Mouse (Mus musculus) heart, embryonic 12.5 days (tissue): ENCODE measurements around the gene Mat2a. TPM values are rescaled to one million over a fixed set of nuclear protein-coding genes. Genes with fewer than 3 reads are reported as not detected.
A peak's percentile ranks its signal among the peaks of the same experiment; 100 is the strongest.

Experiments used
- ATAC-seq: fragments of 200-750 bp; cut with Nextera tagmentation; 2 replicates; pipeline ENCODE4 v1.8.0; 2017; ENCODE audit warnings: moderate TSS enrichment, moderate library complexity; ENCODE audit not compliant: insufficient number of reproducible peaks, low FRiP score
- H3K27ac ChIP-seq: fragments of 300-500 bp; sonication (generic); 2 replicates; pipeline ENCODE4 v1.5.1; 2016; ENCODE audit warnings: mild to moderate bottlenecking, moderate library complexity; ENCODE audit not compliant: poor library complexity, severe bottlenecking
- H3K27me3 ChIP-seq: fragments of 300-500 bp; sonication (generic); replicated peaks from 2 replicates; pipeline ENCODE4 v1.6.1; 2016; ENCODE audit warnings: mild to moderate bottlenecking, moderate library complexity
- H3K36me3 ChIP-seq: fragments of 300-500 bp; sonication (generic); 2 replicates; pipeline ENCODE4 v1.6.1; 2016; ENCODE audit warnings: mild to moderate bottlenecking, moderate library complexity
- H3K4me1 ChIP-seq: fragments of 300-500 bp; sonication (generic); replicated peaks from 2 replicates; pipeline ENCODE4 v1.6.1; 2016; ENCODE audit warnings: mild to moderate bottlenecking
- H3K4me2 ChIP-seq: fragments of 300-500 bp; sonication (generic); 2 replicates; pipeline ENCODE4 v1.6.1; 2016; ENCODE audit warnings: mild to moderate bottlenecking, moderate library complexity
- H3K4me3 ChIP-seq: fragments of 300-500 bp; sonication (generic); 2 replicates; pipeline ENCODE4 v1.5.1; 2016; ENCODE audit warnings: mild to moderate bottlenecking
- H3K9ac ChIP-seq: fragments of 300-500 bp; sonication (generic); 2 replicates; pipeline ENCODE4 v1.6.1; 2016; ENCODE audit warnings: mild to moderate bottlenecking, moderate library complexity
- H3K9me3 ChIP-seq: fragments of 300-500 bp; sonication (generic); replicated peaks from 2 replicates; pipeline ENCODE4 v1.6.1; 2016; ENCODE audit warnings: mild to moderate bottlenecking, moderate library complexity
- whole genome bisulfite sequencing: fragments of 180-500 bp; shearing (Covaris S2); methylation state at CpG from one replicate; pipeline ENCODE4 v1.1.7; 2016; 5-methylcytosine and 5-hydroxymethylcytosine counted together
- polyA plus RNA-seq: library from polyadenylated mRNA; unstranded; fragments of >200 nt; fragmentation: Nextera tagmentation; extraction: Ambion mirVana; gene quantifications from 2 replicates; pipeline ENCODE4 v1.2.1, GENCODE M21; 2016

The Mat2a gene
- polyA plus RNA-seq, 1 experiment from 2014 or later, result 317 TPM

- H3K4me1 ChIP-seq, result peaks cover 11% of the 10 kb centered on the region
- H3K4me3 ChIP-seq, result no peak overlapping the region
- no peak overlapping the region for H3K4me2 ChIP-seq
- H3K9ac ChIP-seq, result no peak overlapping the region
- H3K27me3 ChIP-seq, result no peaks in the 10 kb centered on the region
- no peaks in the 10 kb centered on the region for H3K36me3 ChIP-seq
- 77% methylated on average over 7 of the region's 7 CpGs for WGBS
- no peak for ATAC-seq
- no peaks in the 10 kb centered on the region for H3K9me3 ChIP-seq
- no peak overlapping the region for H3K27ac ChIP-seq
Measured at GRCm38 (mm10) chr6:72410518-72410917, 28.8 kb downstream of the Mat2a start.

DNA sequence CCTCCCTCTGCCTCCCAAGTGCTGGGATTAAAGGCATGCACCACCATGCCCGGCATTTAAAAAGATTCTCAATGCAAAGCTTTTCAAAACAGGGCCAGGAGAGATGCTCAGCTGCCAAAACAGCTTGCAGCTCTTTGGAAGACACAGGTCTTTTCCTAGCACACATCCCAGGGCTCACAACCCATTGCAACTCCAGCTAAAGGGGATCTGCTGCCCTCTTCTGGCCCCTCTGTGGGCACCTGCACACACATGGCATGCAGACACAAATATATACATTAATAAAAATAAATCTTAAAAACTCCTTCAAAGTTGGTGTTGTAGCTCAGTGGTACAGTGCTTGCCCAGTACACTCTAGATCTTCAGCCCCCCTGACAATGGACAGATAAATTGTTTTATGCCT, 29.4 kb downstream of the Mat2a start:
- Histone ChIP-seq H3K27me3 (no peaks in the 10 kb centered on the region), H3K4me2 (no peak overlapping the region), H3K9ac (no peak overlapping the region), H3K36me3 (no peaks in the 10 kb centered on the region), H3K9me3 (no peaks in the 10 kb centered on the region), H3K4me3 (no peak overlapping the region), H3K27ac (no peak overlapping the region), H3K4me1 (peaks cover 7% of the 10 kb centered on the region)
- no peak for ATAC-seq
- WGBS, result 15% methylated on average over 1 of the region's 1 CpGs

- H3K9me3 ChIP-seq, result no peaks in the 10 kb centered on the region
- H3K27ac ChIP-seq, result no peak overlapping the region
- no peak overlapping the region for H3K4me2 ChIP-seq
- 15% methylated on average over 3 of the region's 3 CpGs for WGBS
- no peak for ATAC-seq
- H3K4me3 ChIP-seq, result no peak overlapping the region
- H3K27me3 ChIP-seq, result no peaks in the 10 kb centered on the region
- H3K9ac ChIP-seq, result no peak overlapping the region
- H3K4me1 ChIP-seq, result peaks cover 4% of the 10 kb centered on the region; the same call in 1 of the 2 replicates
- no peaks in the 10 kb centered on the region for H3K36me3 ChIP-seq
Measured at GRCm38 (mm10) chr6:72409567-72409966, 29.8 kb downstream of the Mat2a start.

- Histone ChIP-seq H3K27ac (no peak overlapping the region), H3K9me3 (no peaks in the 10 kb centered on the region), H3K27me3 (no peaks in the 10 kb centered on the region), H3K4me3 (no peak overlapping the region), H3K4me1 (no peaks in the 10 kb centered on the region), H3K36me3 (no peaks in the 10 kb centered on the region), H3K9ac (no peak overlapping the region), H3K4me2 (no peak overlapping the region)
- WGBS, result 2% methylated on average over 5 of the region's 5 CpGs
- ATAC-seq, result peak; percentile 82
Measured at GRCm38 (mm10) chr6:72407119-72407518, 32.2 kb downstream of the Mat2a start.

DNA sequence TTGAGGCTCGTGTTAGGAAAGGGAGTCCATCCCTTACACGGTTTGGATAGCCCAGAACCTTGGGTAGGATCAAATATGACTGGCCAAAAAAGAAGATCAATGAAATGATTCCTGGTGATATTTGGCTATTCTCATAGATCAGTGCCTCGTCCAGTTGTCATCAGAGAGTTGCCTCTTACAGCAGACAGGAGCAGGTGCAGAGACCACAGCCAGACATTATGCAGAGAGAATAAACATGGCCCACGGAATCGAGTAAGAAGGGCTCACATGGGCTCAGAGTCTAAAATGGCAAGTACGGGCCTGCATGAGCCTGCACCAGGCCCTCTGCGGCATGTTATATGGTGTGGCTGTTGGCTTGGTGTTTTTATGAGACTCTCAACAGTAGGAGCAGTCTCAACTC, 34.0 kb downstream of the Mat2a start:
- H3K27me3 ChIP-seq, result no peaks in the 10 kb centered on the region
- no peaks in the 10 kb centered on the region for H3K36me3 ChIP-seq
- no peak overlapping the region for H3K9ac ChIP-seq
- H3K4me2 ChIP-seq, result no peak overlapping the region
- no peaks in the 10 kb centered on the region for H3K4me1 ChIP-seq
- WGBS, result 74% methylated on average over 7 of the region's 7 CpGs
- no peaks in the 10 kb centered on the region for H3K9me3 ChIP-seq
- H3K27ac ChIP-seq, result no peak overlapping the region
- H3K4me3 ChIP-seq, result no peak overlapping the region
- ATAC-seq, result no peak

DNA sequence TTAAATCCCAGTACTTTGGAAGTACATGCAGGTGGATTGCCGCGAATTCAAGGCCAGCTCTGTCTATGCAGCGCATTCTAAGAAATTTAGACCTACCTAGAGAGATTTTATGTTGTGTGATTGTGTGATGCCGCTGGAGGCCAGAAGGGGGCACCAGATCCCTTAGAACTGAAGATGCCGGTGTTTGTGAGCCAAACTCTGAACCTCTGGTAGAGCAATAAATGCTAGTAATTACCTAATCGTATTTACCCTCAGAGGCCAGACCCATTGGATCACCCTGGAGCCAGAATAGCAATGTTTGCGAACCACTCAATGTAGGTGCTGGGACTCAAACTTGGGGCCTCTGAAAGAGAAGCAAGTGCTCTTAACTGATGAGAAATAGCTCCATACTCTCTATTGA, 37.5 kb downstream of the Mat2a start:
- no peaks in the 10 kb centered on the region for H3K36me3 ChIP-seq
- no peak overlapping the region for H3K4me2 ChIP-seq
- ATAC-seq, result no peak
- H3K9ac ChIP-seq, result no peak overlapping the region
- WGBS, result 25% methylated on average over 7 of the region's 7 CpGs
- H3K9me3 ChIP-seq, result no peaks in the 10 kb centered on the region
- H3K27me3 ChIP-seq, result no peaks in the 10 kb centered on the region
- H3K4me3 ChIP-seq, result no peak overlapping the region
- H3K4me1 ChIP-seq, result no peaks in the 10 kb centered on the region
- no peak overlapping the region for H3K27ac ChIP-seq

GRCm38 (mm10) chr6:72399967-72400366, 39.4 kb downstream of the Mat2a start:
- H3K4me2 ChIP-seq, result no peak overlapping the region
- ATAC-seq, result no peak
- WGBS, result 55% methylated on average over 2 of the region's 2 CpGs

DNA sequence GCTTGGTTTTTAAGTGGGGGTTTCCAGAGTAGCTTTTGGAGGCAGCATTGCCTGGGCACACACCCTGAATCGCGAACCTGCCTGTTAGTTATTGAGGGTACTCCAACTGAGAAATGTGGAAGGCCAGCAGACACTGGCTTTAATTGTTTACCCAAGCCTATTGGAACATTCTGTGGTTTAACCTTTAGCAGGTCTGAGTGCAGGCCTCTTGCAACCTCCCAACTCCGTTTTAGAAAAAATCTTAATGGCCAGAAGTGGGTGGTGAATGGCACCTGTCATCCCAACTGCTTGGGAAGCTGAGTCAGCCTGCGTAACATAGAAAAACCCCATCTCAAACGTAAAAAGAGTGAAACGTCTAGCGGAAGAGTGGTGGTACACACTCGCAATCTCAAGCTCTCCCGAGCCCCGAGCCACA, 42.5 kb downstream of the Mat2a start:
- no peak overlapping the region for H3K4me2 ChIP-seq
- no peaks in the 10 kb centered on the region for H3K27me3 ChIP-seq
- H3K4me1 ChIP-seq, result no peaks in the 10 kb centered on the region
- ATAC-seq, result no peak
- no peak overlapping the region for H3K4me3 ChIP-seq
- H3K9me3 ChIP-seq, result no peaks in the 10 kb centered on the region
- 74% methylated on average over 10 of the region's 10 CpGs for WGBS
- no peaks in the 10 kb centered on the region for H3K36me3 ChIP-seq
- no peak overlapping the region for H3K9ac ChIP-seq
- H3K27ac ChIP-seq, result no peak overlapping the region

More at GRCm38 (mm10) chr6:72399967-72400366, 39.4 kb downstream of the Mat2a start:
- H3K4me3 ChIP-seq, result no peak overlapping the region
- no peak overlapping the region for H3K9ac ChIP-seq
- H3K4me1 ChIP-seq, result no peaks in the 10 kb centered on the region
- no peaks in the 10 kb centered on the region for H3K36me3 ChIP-seq
- H3K9me3 ChIP-seq, result no peaks in the 10 kb centered on the region
- no peak overlapping the region for H3K27ac ChIP-seq
- H3K27me3 ChIP-seq, result no peaks in the 10 kb centered on the region

DNA sequence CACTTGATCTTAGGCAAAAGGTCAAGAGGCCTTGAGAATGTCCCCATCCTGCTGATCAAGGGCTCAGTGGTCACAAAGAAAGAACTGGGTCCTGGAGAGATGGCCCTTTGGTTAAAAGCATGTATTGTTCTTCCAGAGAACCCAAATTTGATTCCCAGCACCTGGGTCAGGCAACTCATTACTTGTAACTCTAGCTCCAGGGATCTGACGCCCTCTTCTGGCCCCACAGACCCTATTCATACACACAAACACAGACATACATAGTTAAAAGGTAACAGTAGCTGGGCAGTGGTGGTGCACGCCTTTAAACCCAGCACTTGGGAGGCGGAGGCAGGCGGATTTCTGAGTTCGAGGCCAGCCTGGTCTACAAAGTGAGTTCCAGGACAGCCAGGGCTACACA, 47.0 kb downstream of the Mat2a start:
- Histone ChIP-seq H3K4me2 (no peak overlapping the region), H3K9ac (no peak overlapping the region), H3K9me3 (no peaks in the 10 kb centered on the region), H3K27ac (peak overlapping the region; percentile 52; the same call in 1 of the 2 replicates), H3K4me3 (no peak overlapping the region), H3K4me1 (peaks cover 31% of the 10 kb centered on the region), H3K27me3 (no peaks in the 10 kb centered on the region), H3K36me3 (peaks cover 17% of the 10 kb centered on the region)
- no peak for ATAC-seq
- WGBS, result 87% methylated on average over 5 of the region's 5 CpGs

DNA sequence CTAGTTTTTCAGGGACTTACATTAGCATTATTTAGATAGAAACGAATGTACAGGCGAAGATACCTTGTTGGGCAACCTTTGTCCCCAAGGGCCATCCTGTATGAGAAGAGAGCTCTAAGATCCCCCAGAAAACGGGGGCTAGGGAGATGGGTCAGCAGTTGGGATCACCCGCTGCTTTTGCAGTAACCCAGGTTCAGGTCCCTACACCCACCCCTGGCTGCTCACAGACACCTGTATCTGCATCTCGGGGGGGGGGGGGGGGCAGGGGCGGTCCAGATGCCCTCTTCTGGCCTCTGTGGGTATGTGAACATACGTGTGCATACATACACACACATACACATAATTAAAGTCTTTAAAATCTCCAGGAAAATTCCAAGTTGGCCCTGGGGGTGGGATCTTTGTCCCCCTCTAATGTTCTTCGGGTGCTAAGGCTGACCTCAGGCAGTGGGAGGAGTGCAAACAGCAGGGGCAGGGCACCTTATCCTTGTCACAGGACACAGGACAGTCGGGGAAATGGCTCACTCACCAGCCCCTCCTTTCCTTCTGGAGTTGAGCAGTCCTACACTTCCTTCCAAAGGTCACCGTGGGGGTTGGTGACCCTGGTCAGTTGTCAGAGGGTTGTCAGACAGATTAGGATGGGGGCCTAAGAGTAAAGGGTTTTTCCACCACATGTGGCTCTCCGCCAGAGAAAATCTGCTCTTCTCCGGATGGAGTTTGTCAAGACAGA, 48.4 kb downstream of the Mat2a start:
- Histone ChIP-seq H3K4me2 (peak overlapping the region; percentile 77), H3K36me3 (peaks cover 27% of the 10 kb centered on the region), H3K27ac (peak overlapping the region; percentile 95), H3K9ac (peak overlapping the region; percentile 85), H3K4me1 (peaks cover 31% of the 10 kb centered on the region), H3K4me3 (peak overlapping the region; percentile 56), H3K9me3 (no peaks in the 10 kb centered on the region), H3K27me3 (no peaks in the 10 kb centered on the region)
- ATAC-seq, result peak; percentile 85
- 9% methylated on average over 11 of the region's 12 CpGs for WGBS

- Histone ChIP-seq H3K27me3 (no peaks in the 10 kb centered on the region), H3K9ac (peak within 1 kb of the TSS; percentile 85), H3K27ac (peak within 1 kb of the TSS; percentile 95), H3K4me2 (peak within 1 kb of the TSS; percentile 77), H3K36me3 (peaks cover 35% of the 10 kb centered on the region), H3K4me3 (peak within 1 kb of the TSS; percentile 56), H3K9me3 (no peaks in the 10 kb centered on the region), H3K4me1 (peaks cover 31% of the 10 kb centered on the region)
- peak; percentile 66 for ATAC-seq
- WGBS, result under 1% methylated on average over 33 of the region's 33 CpGs
Measured at GRCm38 (mm10) chr6:72389941-72390771, 49.2 kb downstream of the Mat2a start, which contains the start of gene Vamp8. TSS of gene Vamp8 (minus strand) at chr6:72390703.
